Mouse (Mus musculus) MEL-GATA-1-ER (cell line): ENCODE results near the gene Brk1.

Source experiments
- DNase-seq: peaks from one replicate; pipeline ENCODE4 v3.0.0-alpha.2; 2012; ENCODE audit warnings: low read depth; ENCODE audit errors: extremely low read depth

Gene Brk1

DNA sequence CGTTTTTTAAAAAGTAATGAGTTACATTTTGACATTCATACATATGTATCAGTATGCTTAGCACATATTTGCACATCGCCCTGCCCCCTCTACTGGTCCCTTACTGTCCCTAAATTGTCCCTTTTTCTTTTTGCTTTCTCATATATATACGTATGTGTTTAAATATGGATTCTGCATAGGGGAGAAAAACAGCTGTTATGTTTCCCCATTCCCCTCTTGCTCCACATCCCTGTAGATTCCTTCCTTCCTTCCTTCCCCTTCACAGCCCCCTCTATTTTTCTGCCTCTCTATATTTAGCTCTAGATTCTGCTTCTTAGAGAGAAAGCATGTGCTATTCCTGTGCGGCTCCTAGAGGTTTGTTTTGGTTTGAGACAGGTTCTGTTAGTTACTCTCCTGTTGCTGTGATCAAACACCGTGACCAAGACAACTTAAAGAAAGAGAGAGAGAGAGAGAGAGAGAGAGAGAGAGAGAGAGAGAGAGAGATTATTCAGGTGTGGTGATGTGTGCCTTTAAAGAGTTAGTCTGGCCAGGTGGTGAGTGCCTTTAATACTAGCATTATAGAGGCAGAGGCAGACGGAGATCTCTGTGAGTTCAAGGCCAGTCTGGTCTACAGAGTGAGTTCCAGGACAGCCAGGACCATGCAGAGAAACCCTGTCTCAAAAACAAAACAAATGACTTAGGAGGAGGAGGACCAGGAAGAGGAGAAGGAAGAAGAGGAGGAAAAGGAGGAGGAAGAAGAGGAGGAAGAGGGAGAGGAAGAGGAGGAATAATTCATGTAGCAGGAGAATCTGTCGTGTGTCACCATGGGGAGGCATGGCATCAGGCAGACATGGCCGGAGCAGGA lies 55.3 kb downstream of the Brk1 start:
- DNase-seq: no peak

DNA sequence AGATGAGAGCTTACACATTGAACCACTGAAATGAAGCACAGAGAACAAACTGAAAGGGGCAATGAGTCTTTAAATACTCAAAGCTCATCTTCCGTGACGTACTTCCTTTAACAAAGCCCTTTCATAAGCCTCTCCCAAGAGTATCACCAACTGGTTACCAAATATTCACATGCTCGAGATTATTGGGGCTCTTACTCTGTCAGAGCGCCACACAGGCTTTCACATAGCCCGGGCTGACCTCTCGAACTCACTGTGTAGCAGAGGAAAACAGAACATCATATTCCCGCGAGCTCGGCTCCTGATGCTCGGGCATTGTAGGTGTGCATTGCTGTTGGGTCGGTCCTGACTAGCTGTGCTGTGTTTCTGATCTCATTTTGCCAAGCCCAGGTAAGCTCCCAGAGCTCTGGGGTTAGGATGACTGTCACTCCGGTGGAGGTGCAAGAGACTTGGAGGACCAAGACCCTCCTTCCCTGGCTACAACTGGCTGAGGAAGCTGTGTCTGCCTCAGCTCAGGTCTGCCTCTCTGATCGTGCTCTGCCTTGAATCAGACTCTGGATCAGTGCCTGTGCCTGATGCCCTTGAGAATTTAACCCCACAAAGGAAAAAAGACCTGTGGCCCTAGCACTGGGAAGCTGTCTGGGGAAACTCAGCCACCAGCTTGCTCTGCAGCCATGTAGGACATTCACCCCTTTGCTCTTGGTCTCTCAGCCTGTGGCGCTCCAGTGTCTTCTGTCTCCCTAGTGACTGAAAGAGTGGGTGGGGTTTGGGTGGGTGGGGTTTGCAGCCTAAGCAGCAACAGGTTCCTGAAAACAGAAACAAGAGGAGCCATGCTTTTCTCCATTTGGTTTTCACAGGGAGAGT lies 56.1 kb downstream of the Brk1 start:
- no peak for DNase-seq

DNA sequence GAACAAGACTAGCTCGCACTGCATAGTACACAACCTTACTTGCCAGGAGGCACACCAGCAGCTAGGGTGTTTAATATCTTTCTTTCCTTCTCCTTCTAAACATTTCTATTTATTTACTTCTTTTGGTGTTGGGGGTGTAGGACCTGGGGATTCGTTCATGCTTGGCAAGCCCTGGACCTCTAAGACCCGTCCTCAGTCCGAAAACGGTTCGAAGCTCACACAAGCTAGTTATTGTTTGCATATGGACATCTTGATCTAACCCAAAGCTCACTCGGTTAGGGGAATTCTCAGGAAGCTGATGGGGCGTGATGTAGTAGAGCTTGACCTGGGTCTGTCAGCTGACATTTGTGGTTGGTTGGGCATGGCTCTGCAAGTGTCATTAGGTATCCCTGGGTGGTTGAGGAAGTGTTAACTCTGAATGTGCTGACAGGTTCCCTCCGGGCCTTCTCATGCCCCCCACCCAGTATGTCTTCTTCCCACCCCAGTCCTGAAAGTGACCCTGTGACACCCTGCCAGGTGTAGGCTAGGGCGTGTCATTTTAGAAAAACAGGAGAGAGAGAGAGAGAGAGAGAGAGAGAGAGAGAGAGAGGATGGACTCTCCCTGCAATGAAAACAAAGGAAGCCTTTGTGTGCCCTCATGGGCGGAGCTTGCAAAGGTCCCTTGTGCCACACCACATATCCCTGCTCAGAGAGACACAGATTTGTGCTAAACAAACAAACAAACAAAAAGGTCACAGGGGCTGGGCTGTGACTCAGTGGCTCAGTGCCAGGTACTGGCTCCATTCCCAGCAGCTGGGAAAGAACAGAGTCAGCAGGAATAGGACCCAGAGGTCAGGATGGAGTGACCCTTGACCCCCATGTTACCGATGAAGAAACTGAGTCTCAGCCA lies 57.0 kb downstream of the Brk1 start:
- DNase-seq: no peak

DNA sequence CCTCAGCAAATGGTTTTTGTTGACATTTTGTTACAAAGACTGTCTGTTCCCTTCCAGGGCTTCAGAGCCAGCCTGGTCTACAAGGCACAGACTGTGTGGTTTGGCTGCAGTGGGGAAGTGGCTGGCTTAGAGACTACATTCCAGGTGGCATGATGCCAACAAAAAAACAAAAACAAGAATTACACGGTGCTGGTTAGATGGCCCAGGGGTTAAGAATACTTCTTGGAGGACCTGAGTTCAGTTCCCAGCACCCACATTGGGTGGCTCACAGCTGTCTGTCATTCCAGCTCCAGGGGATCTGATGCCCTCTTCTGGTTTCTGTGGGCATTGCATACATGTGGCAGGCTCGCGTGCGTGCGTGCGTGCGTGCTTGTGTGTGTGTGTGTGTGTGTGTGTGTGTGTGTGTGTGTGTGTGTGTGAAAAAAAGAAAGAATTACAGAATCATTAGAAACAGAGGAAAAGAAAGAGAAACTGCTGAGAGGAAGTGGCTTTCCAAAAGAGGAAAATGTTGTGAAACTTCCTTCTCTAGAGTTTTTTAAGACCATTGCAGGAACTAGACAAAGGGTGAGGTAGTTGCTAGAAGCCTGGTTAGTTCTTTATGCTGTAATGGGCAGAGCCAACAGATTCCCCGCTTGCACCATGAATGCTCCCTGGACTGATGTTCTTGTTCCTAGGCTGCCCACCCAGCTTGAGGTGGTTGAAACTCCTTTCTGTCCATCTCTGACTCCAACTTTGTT lies 58.6 kb downstream of the Brk1 start:
- DNase-seq: no peak

DNA sequence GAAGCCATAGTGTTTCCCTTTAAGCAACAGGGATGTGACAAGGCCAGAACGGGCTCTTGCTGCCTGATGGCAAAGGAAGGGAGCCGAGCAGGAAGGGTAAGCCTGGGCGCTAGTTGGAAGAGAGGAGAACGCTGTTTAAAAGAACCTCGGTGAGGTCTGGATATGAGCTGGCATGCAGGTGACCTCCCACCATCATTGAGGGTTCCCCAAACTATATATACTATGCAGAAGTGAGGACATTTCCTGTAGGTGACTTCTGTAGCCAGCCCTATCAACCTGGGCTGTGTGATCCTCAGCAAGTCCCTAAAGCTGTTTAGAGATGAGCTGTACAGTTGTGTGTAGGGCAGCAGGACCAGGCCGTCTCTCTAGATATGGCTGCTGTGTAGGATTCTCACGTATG lies 59.7 kb downstream of the Brk1 start:
- DNase-seq: no peak
